8 mouse cellular contexts compared by ENCODE assay signal in the genomic region with DNA sequence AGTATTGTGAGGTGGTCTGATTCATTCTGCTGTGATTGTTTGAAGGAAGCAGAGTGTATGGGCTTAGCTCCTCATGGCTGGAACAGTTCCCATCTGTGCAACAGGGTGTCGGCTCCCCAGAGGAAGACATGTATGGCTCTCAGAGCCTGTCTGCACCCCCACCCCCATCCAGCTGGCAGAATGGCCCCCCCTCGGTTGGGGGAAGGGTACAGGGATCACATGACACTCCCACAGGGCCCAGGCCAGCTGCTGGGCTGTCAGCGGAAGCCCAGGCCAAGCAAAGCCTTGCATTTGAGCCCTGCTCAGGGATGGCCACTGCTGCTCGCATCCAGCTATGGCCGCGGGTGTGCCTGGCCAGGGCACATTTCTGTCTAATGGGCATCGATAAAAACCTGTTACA. TPM values are rescaled to one million over a fixed set of nuclear protein-coding genes. Genes with fewer than 3 reads are reported as not detected.
A peak's percentile ranks its signal among the peaks of the same experiment; 100 is the strongest.
DNase-seq lines count a peak whose midpoint lies in the region; ATAC-seq and TF ChIP-seq lines count a peak whose summit lies in the region.

No protein-coding gene starts in this region.

- no peak for DNase-seq in kidney, adult 2 months
- DNase-seq in kidney, adult 8-10 months = no peak
- peak in 1 of 2 experiments; percentile 58 for DNase-seq in cerebellum, adult 2 months
- peak; percentile 71 to 76 for DNase-seq in frontal cortex, adult 2 months (ENCODE audit: extremely low spot score in 1 of 2, low spot score in 1 of 2)
- peak; percentile 78 for DNase-seq in heart, postnatal 4 days
- DNase-seq in left cerebral cortex, postnatal 10 days (ENCODE audit: extremely low spot score in 1 of 2, low spot score in 2 of 2) = peak; percentile 60 to 91
- DNase-seq in midbrain, embryonic 14.5 days = peak; percentile 78

- peak; percentile 68 for ATAC-seq in midbrain, embryonic 14.5 days (ENCODE audit: low FRiP score, low TSS enrichment)
- ATAC-seq in stomach, embryonic 14.5 days (ENCODE audit: insufficient number of reproducible peaks, insufficient read depth, low FRiP score, low read depth) = peak; percentile 39; the same call in 1 of the 2 replicates

- no peak for TF ChIP-seq CTCF in kidney, adult 2 months (conservative IDR thresholded peaks at IDR 0.05; ENCODE audit: insufficient read depth, insufficient read length, low read depth, low read length)
- TF ChIP-seq CTCF in cerebellum, adult 2 months (IDR thresholded peaks at IDR 0.05; ENCODE audit: borderline replicate concordance, insufficient read depth, low read depth, low read length) = no peak

- H3K27me3 ChIP-seq in kidney, adult 2 months (replicated peaks; ENCODE audit: control insufficient read depth, insufficient read depth, low read length) = no peaks in the 10 kb centered on the region
- H3K27me3 ChIP-seq in cerebellum, adult 2 months (ENCODE audit: control insufficient read depth, insufficient read depth, low read length) = no peaks in the 10 kb centered on the region
- no peaks in the 10 kb centered on the region for H3K27me3 ChIP-seq in midbrain, embryonic 14.5 days (ENCODE audit: control insufficient read depth, insufficient read depth, low read length)
- no peaks in the 10 kb centered on the region for H3K27me3 ChIP-seq in stomach, embryonic 14.5 days (ENCODE audit: control insufficient read depth, insufficient read depth, low read length)

- H3K9me3 ChIP-seq in midbrain, embryonic 14.5 days (ENCODE audit: control insufficient read depth, low read length) = no peaks in the 10 kb centered on the region
- no peaks in the 10 kb centered on the region for H3K9me3 ChIP-seq in stomach, embryonic 14.5 days (ENCODE audit: control insufficient read depth, low read depth, low read length)

- TF ChIP-seq POLR2A in kidney, adult 2 months (IDR thresholded peaks at IDR 0.05; ENCODE audit: low read depth, low read length) = no peak
- TF ChIP-seq POLR2A in cerebellum, adult 2 months (IDR thresholded peaks at IDR 0.05; ENCODE audit: borderline replicate concordance, insufficient read depth, low read length) = no peak

- H3K9ac ChIP-seq in midbrain, embryonic 14.5 days (replicated peaks; ENCODE audit: low read length) = peak overlapping the region; percentile 21; the same call in 1 of the 2 replicates
- no peak overlapping the region for H3K9ac ChIP-seq in stomach, embryonic 14.5 days (replicated peaks; ENCODE audit: low read depth, low read length)

- intact Hi-C loops in left cerebral cortex, postnatal 10 days (cut with DNase I) = no loop called here

- H3K4me3 ChIP-seq in kidney, adult 2 months (ENCODE audit: insufficient read depth, low read depth, low read length) = no peak overlapping the region
- H3K4me3 ChIP-seq in cerebellum, adult 2 months (replicated peaks; ENCODE audit: insufficient read depth, low read depth, low read length) = no peak overlapping the region
- H3K4me3 ChIP-seq in midbrain, embryonic 14.5 days (replicated peaks; ENCODE audit: low read depth, low read length) = no peak overlapping the region
- no peak overlapping the region for H3K4me3 ChIP-seq in stomach, embryonic 14.5 days (ENCODE audit: low read depth, low read length)

- H3K4me2 ChIP-seq in midbrain, embryonic 14.5 days (ENCODE audit: low read length) = peak overlapping the region; percentile 19
- H3K4me2 ChIP-seq in stomach, embryonic 14.5 days (replicated peaks; ENCODE audit: low read depth, low read length) = no peak overlapping the region

- peaks cover 10% of the 10 kb centered on the region for H3K4me1 ChIP-seq in kidney, adult 2 months (ENCODE audit: control insufficient read depth, insufficient read depth, low read length)
- H3K4me1 ChIP-seq in cerebellum, adult 2 months (ENCODE audit: control insufficient read depth, insufficient read depth, low read length) = peaks cover 84% of the 10 kb centered on the region
- peaks cover 62% of the 10 kb centered on the region for H3K4me1 ChIP-seq in midbrain, embryonic 14.5 days (ENCODE audit: control insufficient read depth, insufficient read depth, low read length)
- peaks cover 64% of the 10 kb centered on the region for H3K4me1 ChIP-seq in stomach, embryonic 14.5 days (ENCODE audit: control insufficient read depth, insufficient read depth, low read length)

- peak overlapping the region; percentile 0; the same call in 1 of the 2 replicates for H3K27ac ChIP-seq in kidney, adult 2 months (ENCODE audit: insufficient read depth, low read depth, low read length)
- H3K27ac ChIP-seq in cerebellum, adult 2 months (ENCODE audit: insufficient read depth, low read length) = peak overlapping the region; percentile 80
- peak overlapping the region; percentile 77 for H3K27ac ChIP-seq in midbrain, embryonic 14.5 days (replicated peaks; ENCODE audit: low read depth, low read length)
- H3K27ac ChIP-seq in stomach, embryonic 14.5 days (ENCODE audit: low read length) = peak overlapping the region; percentile 78; the same call in 1 of the 2 replicates

- 39% methylated on average over 7 of the region's 7 CpGs for WGBS in kidney, adult 2 months
- 10% methylated on average over 7 of the region's 7 CpGs for WGBS in cerebellum, adult 2 months
- WGBS in midbrain, embryonic 14.5 days = 25% methylated on average over 7 of the region's 7 CpGs
- WGBS in stomach, embryonic 14.5 days = 44% methylated on average over 7 of the region's 7 CpGs

- H3K36me3 ChIP-seq in kidney, adult 2 months (ENCODE audit: control insufficient read depth, insufficient read depth, low read length) = no peaks in the 10 kb centered on the region
- H3K36me3 ChIP-seq in midbrain, embryonic 14.5 days (ENCODE audit: control insufficient read depth, insufficient read depth, low read length) = peaks cover 25% of the 10 kb centered on the region
- H3K36me3 ChIP-seq in stomach, embryonic 14.5 days (ENCODE audit: control insufficient read depth, insufficient read depth, low read length) = peaks cover 22% of the 10 kb centered on the region

RNA-seq across cellular contexts. Expression of a gene that starts 24.0 kb away (rescaled TPM):
- 0.15 TPM in 1 of 2 replicates, not detected in the other for polyA plus RNA-seq in kidney, adult 2 months (2012; rRNA removed)
- 0.10 TPM in 2 replicates for polyA plus RNA-seq in cerebellum, adult 2 months (2012; rRNA removed)
- 0.10 TPM in 1 of 2 replicates, not detected in the other for polyA plus RNA-seq in frontal cortex, adult 2 months (2012; rRNA removed)
- not detected for total RNA-seq in heart, postnatal 4 days (2021)
- total RNA-seq in left cerebral cortex, postnatal 10 days (2021) = not detected
- not detected in 2 replicates for polyA plus RNA-seq in midbrain, embryonic 14.5 days (2014; fragmentation: Nextera tagmentation; extraction: Ambion mirVana)
- 28.9 TPM in 1 of 2 replicates, not detected in the other for polyA plus RNA-seq in stomach, embryonic 14.5 days (2014; fragmentation: Nextera tagmentation; extraction: Ambion mirVana)

RNA-seq across cellular contexts. Expression of a gene that starts 26.3 kb away (rescaled TPM):
- 24.6 and 32.3 TPM in 2 replicates for polyA plus RNA-seq in kidney, adult 2 months (2012; rRNA removed)
- 133 and 151 TPM in 2 replicates for polyA plus RNA-seq in cerebellum, adult 2 months (2012; rRNA removed)
- polyA plus RNA-seq in frontal cortex, adult 2 months (2012; rRNA removed) = 90.9 and 92.7 TPM in 2 replicates
- total RNA-seq in heart, postnatal 4 days (2021) = 10 to 100 TPM; 23.9 to 26.0 TPM
- 100 to 1,000 TPM; 148 to 156 TPM for total RNA-seq in left cerebral cortex, postnatal 10 days (2021)
- polyA plus RNA-seq in midbrain, embryonic 14.5 days (2014; fragmentation: Nextera tagmentation; extraction: Ambion mirVana) = 97.9 and 101 TPM in 2 replicates
- polyA plus RNA-seq in stomach, embryonic 14.5 days (2014; fragmentation: Nextera tagmentation; extraction: Ambion mirVana) = 36.2 and 38.6 TPM in 2 replicates

RNA-seq across cellular contexts. Expression of a gene that starts 33.3 kb away (rescaled TPM):
- 0.33 TPM in 1 of 2 replicates, not detected in the other for polyA plus RNA-seq in kidney, adult 2 months (2012; rRNA removed)
- 0.48 TPM in 1 of 2 replicates, not detected in the other for polyA plus RNA-seq in cerebellum, adult 2 months (2012; rRNA removed)
- 0.54 TPM in 1 of 2 replicates, not detected in the other for polyA plus RNA-seq in frontal cortex, adult 2 months (2012; rRNA removed)
- total RNA-seq in heart, postnatal 4 days (2021) = 1 to 10 TPM in 1 of 2 experiments, not detected in 1; 1.2 TPM
- total RNA-seq in left cerebral cortex, postnatal 10 days (2021) = 1 to 10 TPM; 1.8 to 3.1 TPM
- polyA plus RNA-seq in midbrain, embryonic 14.5 days (2014; fragmentation: Nextera tagmentation; extraction: Ambion mirVana) = 1.8 TPM in 1 of 2 replicates, not detected in the other
- polyA plus RNA-seq in stomach, embryonic 14.5 days (2014; fragmentation: Nextera tagmentation; extraction: Ambion mirVana) = 6.6 and 7.5 TPM in 2 replicates

RNA-seq across cellular contexts. Expression of a gene that starts 42.5 kb away (rescaled TPM):
- 1.2 and 1.3 TPM in 2 replicates for polyA plus RNA-seq in kidney, adult 2 months (2012; rRNA removed)
- polyA plus RNA-seq in cerebellum, adult 2 months (2012; rRNA removed) = 1.1 and 1.5 TPM in 2 replicates
- polyA plus RNA-seq in frontal cortex, adult 2 months (2012; rRNA removed) = 1.3 and 1.4 TPM in 2 replicates
- 1 to 10 TPM in 1 of 2 experiments, under 1 TPM in 1; 0.83 to 1.8 TPM for total RNA-seq in heart, postnatal 4 days (2021)
- total RNA-seq in left cerebral cortex, postnatal 10 days (2021) = 1 to 10 TPM; 2.4 to 2.7 TPM
- 1.3 TPM in 1 of 2 replicates, not detected in the other for polyA plus RNA-seq in midbrain, embryonic 14.5 days (2014; fragmentation: Nextera tagmentation; extraction: Ambion mirVana)
- 2.9 and 3.1 TPM in 2 replicates for polyA plus RNA-seq in stomach, embryonic 14.5 days (2014; fragmentation: Nextera tagmentation; extraction: Ambion mirVana)

RNA-seq across cellular contexts. Expression of a gene that starts 44.3 kb away (rescaled TPM):
- polyA plus RNA-seq in kidney, adult 2 months (2012; rRNA removed) = 20.4 and 20.8 TPM in 2 replicates
- 32.4 and 32.6 TPM in 2 replicates for polyA plus RNA-seq in cerebellum, adult 2 months (2012; rRNA removed)
- 21.8 and 23.8 TPM in 2 replicates for polyA plus RNA-seq in frontal cortex, adult 2 months (2012; rRNA removed)
- 10 to 100 TPM; 17.8 to 18.3 TPM for total RNA-seq in heart, postnatal 4 days (2021)
- total RNA-seq in left cerebral cortex, postnatal 10 days (2021) = 10 to 100 TPM; 18.6 to 20.2 TPM
- polyA plus RNA-seq in midbrain, embryonic 14.5 days (2014; fragmentation: Nextera tagmentation; extraction: Ambion mirVana) = 30.5 and 31.0 TPM in 2 replicates
- 29.0 and 30.5 TPM in 2 replicates for polyA plus RNA-seq in stomach, embryonic 14.5 days (2014; fragmentation: Nextera tagmentation; extraction: Ambion mirVana)

Comparison
In these comparisons a context has a peak if more than half of its experiments do, and no peak if none do; other contexts are left out.
1. DNase-seq: peak in frontal cortex, adult 2 months (2 of 2), heart, postnatal 4 days (single experiment), left cerebral cortex, postnatal 10 days (2 of 2) and midbrain, embryonic 14.5 days (single experiment); none in kidney, adult 2 months (single experiment) and kidney, adult 8-10 months (0 of 2).
2. H3K27ac ChIP-seq: peak in every context shown above with its lines; median percentile 80 in cerebellum, adult 2 months; 78 in stomach, embryonic 14.5 days; 77 in midbrain, embryonic 14.5 days; 0 in kidney, adult 2 months.